Mouse (Mus musculus) liver, adult 2 months (tissue): ENCODE results near the gene Timp2.

Source experiments
- CTCF ChIP-seq: fragments of 200-500 bp; IDR thresholded peaks from 2 replicates; pipeline ENCODE4 v1.5.1; 2011; ENCODE audit warnings: low read depth, low read length, control low read depth
- POLR2A ChIP-seq: fragments of 200-500 bp; IDR thresholded peaks from 2 replicates; pipeline ENCODE4 v1.6.1; 2011; ENCODE audit warnings: low read length, control low read depth; ENCODE audit not compliant: insufficient read depth; ENCODE audit errors: extremely low read depth

GRCm38 (mm10) chr11:118354636-118355191, 826 bp downstream of the Timp2 start:
- TF ChIP-seq CTCF (no peak), POLR2A (no peak)
